Mouse (Mus musculus) erythroid progenitor cell, adult 5-6 weeks (primary cell): ENCODE results near the gene Ctbs. TPM values are rescaled to one million over a fixed set of nuclear protein-coding genes. Genes with fewer than 3 reads are reported as not detected.

Experiments
- ATAC-seq: replicated peaks from 2 replicates; pipeline ENCODE4 v1.8.0; 2016; ENCODE audit warnings: moderate number of reproducible peaks, mild to moderate bottlenecking, moderate TSS enrichment, inconsistent platforms; ENCODE audit not compliant: poor library complexity, low FRiP score, severe bottlenecking
- total RNA-seq, 2 experiments: library from RNA; stranded (forward) in 1 of 2; stranded (reverse) in 1 of 2; fragments of 150-400 nt in 1 of 2; fragments of 186-747, 209-891 nt in 1 of 2; gene quantifications; 2 replicates each; pipeline versions ENCODE4 v1.2.3 to v1.2.4; 2015 to 2017; ENCODE audit warnings: low replicate concordance in 2 of 2

Gene Ctbs
- total RNA-seq, 2 experiments from 2014 or later, result 0.53 to 5.4 TPM

DNA sequence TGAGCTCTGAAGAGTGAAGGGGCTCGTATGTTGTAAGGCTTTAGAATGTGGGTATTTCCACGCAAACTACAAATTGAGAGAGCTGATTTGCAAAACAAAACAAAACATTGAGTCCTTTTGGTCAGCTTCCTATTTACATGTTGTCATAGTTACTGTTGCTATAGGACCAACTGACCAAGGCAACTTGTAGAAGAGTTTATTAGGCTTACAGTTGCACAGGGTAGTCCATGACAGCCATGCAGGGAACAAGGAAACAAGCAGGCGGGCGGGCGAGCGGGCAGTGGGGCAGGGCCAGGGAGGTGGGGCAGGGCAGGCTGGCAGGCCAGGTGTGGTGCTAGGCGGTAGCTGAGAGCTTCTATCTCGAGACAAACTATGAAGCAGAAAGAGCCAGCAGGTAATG is 23.1 kb upstream of the Ctbs start:
- no peak for ATAC-seq

DNA sequence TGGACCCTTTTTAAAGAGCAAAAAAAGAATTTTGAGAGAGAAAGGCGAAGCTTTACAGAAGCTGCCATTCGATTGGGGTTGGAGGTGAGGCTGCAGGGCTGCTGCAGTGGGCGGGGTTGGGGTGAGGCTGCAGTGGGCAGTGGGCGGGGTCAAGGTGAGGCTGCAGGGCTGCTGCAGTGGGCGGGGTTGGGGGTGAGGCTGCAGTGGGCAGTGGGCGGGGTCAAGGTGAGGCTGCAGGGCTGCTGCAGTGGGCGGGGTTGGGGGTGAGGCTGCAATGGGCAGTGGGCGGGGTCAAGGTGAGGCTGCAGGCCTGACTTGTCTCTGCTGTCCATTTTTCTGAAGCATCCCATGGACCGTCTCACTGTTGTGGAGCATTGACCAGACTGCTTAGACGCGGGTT is 16.5 kb upstream of the Ctbs start:
- peak; percentile 53 for ATAC-seq

DNA sequence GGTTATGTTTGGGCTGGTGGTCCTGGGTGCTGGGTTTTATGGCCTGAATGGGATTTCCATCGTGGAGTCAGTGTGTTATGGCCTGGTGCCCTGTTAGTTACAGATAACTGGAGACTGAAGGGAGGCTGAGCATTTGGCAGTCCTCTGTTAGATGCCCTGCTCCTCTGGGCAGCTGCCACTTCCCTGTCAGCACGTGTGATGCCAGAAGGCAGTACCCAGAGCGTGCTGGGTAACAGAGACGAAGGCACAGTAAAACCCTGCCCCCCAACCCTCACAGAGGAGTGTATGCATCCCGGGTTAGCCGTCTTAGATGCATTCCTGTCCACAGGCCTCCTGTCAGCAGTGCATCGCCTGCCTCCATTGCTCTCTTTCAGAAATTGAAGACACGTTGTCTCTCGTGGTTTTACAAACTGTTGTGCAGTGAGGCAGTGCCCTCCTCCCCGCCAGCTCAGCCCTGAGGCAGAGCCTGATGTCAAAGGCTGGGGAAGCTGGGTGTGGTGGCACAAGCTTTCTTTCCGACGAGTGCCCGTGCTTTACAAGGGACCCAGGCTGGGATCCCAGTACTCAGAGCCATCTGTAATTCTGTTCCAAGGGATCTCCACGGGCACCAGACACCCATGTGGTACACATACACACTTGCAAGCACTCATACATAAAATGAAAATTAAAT is 15.8 kb upstream of the Ctbs start:
- no peak for ATAC-seq

DNA sequence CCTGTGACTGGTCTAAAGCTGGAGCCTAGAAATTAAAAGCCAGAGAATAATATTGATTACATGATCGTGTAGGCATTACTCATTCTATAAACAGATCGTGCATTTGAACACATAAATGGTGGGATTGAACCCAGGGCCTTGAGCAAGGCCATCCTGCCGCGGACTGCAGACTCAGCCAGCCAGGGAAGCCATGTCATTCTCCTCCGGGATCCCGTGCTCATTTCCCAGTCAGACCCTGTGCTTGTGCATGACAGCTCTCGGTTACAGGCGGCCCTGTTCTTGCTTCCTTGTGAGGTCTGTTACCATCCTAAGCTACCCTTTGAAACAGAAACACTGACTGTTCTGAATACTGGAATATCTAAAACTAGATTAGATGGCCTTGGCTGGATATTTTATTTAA is 14.9 kb upstream of the Ctbs start:
- ATAC-seq, result no peak

DNA sequence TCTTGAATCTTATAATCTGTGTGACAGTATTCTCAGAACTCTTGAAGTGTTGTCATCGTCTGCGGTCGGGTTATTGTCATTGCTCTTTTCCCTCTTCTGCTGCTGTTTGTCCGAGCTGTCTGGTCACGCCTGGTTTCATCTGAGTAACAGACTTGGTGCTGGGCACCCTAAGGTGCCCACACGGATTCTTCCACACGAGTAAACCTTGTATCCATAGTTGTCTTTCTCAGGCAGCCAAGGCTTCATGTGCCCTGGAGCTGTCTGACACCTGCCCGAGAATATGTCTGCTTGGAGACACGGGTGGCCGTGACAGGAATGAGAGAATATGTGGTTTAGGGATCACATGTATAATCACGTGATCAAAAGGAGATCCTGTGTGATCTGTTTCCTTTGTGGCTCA is 14.1 kb upstream of the Ctbs start:
- no peak for ATAC-seq

DNA sequence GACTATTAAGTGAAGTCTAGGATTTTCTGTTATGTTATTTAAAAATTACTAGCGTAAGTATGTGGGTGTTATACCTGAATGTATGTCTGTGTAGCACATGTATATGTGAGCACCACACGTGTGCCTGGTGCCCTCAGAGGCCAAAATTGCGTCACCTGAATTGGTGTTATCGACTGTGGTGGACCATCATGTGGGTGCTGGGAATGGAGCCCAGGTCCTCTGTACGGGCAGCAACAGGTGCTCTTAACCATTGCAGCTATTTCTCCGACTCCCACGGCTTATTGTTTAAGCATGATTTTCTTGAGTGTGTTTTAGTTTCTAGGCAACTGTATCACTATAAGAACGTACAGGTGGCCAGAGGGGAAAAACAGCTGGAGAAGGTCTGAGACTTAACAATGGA is 13.5 kb upstream of the Ctbs start:
- no peak for ATAC-seq

DNA sequence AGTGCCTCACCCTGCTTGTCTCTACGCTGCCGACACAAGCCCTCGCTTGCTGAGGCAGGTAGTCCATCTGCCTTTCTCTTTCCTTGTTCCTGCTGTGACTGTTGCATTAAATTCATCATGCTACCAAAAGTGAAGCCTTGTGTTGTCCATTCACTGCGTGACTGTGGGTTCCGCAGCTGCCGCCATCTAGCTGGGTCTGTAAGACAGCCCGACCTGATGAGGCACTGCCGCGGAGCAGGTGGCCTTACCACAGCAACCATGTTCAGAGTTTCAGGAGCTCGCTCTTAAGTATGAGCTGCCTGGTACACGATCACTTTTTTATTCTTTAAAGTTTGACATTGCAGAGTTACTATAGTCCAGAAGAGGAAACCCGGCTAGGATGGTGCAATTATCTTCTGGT is 9.6 kb upstream of the Ctbs start:
- no peak for ATAC-seq

DNA sequence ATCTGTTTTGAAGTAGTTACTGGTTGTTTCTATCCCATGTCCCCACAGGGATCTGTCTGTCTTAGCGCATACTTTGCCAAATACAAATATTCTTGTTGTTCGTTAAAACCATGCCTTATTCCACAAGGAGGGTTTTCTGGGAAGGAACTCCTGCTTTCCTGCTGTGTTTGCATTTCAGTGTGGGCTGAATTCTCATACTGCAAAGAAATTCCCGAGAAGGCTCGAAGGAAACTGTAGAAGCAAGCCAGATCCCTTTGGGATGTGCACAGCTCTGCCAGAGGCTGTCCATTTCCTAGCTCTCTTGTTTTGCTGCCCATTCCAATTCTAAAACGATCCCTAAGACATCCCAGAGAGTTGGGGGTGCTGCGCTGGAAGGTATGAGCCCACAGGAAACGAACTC is 9.2 kb upstream of the Ctbs start:
- no peak for ATAC-seq

DNA sequence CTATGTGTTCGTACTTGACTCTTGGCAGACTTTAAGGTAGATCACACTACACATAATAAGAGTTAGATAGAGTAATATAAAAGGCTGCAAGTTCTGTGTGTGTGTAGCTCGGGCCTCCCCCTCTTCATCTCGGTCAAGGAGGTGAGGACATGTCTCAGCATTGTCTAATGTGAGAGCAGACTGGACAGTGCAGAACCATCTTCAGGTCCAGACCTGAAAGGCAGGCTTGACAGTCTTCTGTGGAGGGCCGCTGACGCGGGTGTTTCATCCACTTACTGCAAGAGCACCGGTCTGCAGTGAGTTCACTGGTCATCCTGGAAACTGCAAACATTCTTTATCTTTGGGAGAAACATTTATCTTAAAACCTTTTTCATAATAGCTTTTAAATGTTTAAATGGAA is 7.1 kb upstream of the Ctbs start:
- no peak for ATAC-seq

DNA sequence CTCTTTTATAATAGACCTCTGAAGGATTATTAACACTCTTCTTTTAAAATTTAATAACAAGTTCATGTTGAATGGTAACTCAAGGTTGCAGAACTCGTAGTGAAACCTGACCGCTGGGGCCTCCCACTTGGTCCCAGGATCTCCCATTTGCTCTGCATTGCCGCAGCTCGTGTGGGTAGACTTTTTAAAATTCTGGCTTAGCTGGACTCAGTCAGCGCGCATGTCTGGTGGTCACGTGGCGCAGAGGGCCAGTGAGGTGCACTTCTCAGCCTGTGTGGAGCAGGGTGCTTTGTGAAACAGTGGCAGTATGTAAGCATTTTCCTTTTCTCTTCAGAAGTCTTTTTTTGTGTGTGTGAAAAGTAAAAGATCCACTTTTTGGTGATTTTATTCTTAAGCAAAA is 6.7 kb upstream of the Ctbs start:
- ATAC-seq, result no peak

DNA sequence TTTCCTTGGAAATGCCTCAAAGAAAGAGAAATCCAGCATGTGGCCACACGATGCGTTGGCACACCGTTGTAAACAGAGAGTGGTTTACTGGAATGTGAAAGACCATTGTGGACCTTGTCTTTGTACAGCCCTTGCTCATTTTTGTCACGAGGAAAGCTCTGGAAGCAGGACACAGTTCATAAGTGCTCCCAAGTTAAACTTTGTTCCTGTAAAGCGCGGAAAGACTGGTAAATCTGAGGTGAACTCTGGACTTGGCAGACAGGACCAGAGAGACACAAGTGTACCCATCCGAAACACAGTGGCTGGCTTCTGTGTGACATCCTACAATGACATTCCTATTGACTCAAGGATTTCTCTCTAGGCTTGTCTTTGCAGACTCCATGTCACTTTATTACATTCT is 6.2 kb upstream of the Ctbs start:
- ATAC-seq, result no peak

DNA sequence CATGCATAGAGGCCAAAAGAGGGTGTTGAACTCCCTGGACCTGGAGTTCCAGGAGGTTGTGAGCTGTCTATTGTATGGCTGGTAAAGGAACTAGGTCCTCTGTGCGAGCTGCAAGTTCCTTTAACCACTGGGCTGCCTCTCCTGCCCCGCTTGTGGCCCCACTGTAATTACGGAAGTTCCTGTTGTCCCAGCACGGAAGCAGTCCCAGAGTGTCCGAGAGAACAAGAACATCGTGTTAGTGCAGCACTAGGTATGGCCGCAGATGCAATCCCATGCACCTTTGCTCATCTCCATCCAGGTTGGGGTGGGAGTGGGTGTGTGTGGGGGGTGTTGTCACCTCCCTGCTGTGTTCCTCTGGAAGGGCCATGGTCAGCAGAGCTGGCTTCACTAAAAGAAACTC is 4.7 kb upstream of the Ctbs start:
- no peak for ATAC-seq

DNA sequence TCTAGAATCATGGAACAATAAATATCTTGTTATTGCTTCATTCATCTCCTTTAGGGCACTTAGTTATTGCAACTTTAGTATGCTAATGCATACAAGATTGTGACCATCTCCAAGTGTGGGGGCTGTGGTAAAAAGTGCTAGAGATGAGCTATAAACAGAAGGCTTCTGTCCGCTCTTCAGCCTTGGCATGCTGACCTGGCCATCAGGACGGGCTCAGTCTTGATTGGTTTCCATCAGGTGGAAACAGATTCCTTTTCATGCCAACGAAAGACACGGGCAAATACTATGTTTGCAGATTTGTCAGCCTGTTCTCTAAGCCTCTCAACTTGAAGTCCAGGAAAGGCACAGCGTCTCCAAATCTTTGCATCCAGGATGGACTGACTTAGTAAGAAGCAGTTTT is 2.4 kb upstream of the Ctbs start:
- no peak for ATAC-seq

DNA sequence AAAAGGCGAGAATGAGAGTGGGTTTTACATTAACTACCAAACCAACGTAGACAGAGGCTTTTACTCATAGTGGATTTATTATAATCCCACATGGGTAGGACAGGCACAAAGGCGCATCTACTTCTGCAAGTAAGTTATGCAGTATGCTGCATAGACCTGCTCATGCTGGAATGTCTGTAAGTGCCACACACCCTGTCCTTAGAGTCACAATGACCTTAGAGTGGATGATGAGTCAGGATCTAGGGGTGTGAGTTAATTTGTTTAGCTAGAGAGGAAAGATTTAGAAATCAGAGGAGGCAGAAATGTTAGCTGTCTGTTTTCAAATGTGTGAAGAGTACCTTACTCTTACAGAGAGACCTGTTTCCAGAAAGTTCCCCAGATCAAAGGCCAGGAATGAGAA is 2.0 kb upstream of the Ctbs start:
- no peak for ATAC-seq

DNA sequence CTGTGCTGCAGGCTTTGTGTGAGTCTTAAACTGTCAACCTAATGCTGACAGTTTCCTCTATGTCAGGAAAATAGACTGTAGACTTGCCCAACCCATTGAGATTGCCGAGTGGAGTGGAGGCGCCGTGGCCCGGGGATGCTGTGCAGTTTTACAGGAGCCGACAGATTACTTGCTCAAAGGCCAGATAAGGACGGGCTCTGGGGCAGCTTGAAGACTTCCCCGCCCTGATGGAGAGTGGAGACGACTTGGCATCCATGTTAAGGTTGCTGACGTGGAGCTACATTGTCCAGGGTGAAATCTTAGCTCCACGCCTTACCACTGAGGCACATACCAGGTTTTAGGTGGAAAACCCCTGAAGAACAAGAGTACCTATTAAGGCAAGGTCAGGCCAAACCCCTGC is 1.2 kb upstream of the Ctbs start:
- no peak for ATAC-seq

DNA sequence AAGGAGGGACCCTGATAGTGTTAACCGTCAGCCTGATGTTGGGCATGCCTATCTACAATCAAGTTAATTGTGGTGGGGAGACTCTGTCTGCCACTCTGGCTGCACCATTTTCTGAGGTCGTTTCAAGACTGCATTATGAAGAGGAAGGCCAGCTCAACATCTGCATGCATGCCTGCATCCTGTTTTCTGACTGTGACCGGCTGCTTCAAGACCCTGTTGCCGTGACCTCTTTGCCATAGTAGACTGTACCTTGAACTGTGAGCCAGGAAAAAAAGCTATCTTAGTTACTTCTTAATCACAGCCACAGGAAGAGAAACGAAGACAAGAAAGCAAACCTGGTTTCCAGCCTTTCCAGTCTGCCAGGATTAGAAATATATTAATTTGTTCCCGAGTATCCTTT is 626 bp upstream of the Ctbs start:
- no peak for ATAC-seq

DNA sequence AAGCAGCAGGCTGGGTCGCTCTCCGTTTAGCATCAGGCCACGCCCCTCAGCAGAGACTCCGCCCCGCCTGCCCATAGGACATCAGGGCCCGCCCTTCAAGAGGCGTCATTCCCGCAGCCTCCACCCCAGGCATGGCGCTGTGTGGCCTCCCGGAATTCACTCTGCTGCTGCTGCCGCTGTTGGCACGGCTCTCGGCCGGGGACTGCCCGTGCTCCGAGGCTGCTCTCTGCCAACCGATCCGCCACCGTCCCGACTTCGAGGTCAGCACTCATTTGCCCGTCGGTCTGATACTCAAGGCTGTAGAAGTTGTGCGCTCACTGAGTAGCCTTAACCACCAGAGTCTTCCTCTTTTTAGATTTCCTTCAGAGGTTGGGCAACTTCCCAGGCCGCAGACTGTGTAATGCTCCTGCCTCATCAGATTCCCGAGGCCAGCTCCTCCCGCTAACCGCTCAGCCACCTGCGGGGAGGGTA is 811 bp downstream of the Ctbs start:
- peak; percentile 100 for ATAC-seq

DNA sequence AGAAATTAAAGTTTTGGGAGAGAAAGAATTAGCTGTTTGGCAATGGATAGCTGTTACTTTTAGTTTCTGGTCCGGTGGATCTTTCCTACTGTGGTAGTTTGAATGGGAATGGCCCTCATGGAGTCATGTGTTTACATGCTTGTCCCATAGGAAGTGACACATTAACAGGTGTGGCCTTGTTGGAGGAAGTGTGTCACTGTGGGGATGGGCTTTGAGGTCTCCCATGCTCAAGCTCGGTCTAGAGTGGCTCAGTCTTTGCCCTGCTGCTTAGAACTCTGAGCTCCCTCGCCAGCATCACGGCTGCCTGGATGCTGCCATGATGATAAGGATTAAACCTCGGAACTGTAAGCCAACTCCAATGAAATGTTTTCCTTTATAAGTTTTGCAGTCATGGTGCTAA is 1.8 kb downstream of the Ctbs start:
- ATAC-seq, result no peak

DNA sequence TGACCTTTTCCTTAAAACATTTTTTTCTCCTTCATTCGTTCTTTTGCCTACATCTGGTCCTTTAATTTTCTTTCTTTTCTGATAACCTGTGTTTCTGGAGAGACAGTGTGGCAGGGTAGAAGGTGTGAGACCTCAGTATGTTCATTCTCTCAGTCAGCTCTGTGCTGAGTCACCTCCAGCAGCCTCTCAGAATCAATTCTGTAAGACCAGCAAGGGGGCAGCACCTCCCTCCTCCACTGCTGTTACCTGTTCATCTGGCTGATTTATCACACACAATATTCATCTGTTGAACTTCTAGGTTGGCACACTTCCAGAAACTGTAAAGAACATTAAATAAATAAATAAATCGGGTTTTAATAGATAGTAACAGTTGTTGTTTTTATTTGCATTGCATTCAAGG is 13.3 kb downstream of the Ctbs start:
- ATAC-seq, result no peak

DNA sequence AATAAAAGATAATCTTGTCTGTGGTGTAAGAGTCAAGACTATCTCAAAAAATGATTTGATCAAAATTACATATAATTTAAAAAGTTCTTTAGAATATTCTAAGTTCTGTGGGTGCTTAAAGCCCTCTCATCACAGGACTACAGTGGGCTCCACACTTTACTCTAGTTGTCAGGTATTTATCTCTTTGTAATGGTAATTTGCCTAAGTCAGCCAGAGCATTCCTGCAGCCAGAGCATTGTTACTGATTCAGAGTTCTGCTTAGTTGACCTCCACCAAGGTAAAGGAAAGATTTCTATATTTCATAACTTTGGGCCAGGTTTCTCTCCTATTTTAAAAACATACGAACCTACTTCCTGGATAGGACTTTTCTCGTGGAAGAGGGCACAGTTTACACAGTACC is 19.6 kb downstream of the Ctbs start:
- no peak for ATAC-seq

DNA sequence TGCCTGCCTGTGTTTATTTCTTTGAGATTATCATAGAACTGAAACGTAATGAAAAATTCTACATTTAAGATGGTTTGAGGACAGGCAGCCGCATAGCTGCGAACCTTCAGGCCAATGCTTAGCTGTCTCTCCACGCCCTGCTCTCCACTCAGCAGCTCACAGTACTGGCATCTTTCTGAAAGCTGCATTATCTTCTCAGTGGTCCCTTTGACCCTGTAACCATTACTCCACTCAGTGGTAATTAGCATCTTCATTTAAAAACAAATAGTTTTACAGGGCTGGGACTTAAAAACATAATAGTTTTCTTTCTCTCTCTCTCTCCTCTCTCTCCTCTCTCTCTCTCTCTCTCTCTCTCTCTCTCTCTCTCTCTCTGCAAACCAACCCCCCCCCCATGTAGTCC is 23.1 kb downstream of the Ctbs start:
- ATAC-seq, result no peak

DNA sequence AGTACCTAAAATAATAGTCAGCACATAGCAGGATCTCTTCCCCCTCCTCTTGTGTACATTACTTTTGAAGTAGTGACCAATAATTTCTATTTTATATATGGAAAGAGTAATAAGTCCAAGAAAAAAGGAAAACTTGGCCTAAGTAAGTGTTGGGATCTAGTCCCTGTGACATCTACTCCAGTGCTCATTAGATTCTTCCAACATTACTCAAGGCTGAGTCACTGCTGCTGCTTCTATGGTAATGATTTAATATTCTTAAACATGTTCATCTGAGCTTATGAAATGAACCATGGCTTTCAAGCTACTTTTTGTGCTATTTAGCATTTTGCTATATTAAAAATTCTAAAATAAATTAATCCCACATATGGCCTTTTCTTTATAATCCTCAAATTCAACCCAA is 24.1 kb downstream of the Ctbs start:
- ATAC-seq, result no peak

DNA sequence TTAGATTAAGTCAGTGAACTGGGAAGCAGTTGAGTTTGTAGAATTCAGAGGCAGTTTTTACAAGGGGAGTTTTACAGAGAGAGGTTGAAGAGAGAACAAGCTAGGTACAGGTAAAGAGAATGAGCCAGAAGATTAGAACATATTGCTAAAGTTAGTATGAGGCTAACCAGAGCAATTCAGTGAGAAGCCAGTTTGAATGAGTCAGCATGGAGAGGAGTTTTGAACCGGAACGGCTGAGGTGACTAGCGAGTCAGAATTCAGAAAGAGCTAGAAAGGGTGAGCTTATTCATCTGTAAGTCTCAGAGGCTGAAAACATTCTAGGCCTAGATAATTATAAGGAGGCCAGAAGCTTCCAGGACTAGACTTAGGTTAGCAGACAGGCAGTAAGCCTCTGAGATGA is 24.8 kb downstream of the Ctbs start:
- no peak for ATAC-seq
